Mouse (Mus musculus) cerebellum, adult 18-20 months (tissue): ENCODE measurements around the gene Akt1s1.

ENCODE experiments used
- DNase-seq, 2 experiments: peaks; one replicate each; pipeline ENCODE4 v3.0.0; 2021

Akt1s1 gene

GRCm38 (mm10) chr7:44826771-44827170 lies 22.0 kb upstream of the Akt1s1 start:
- DNase-seq, result no peak

- no peak for DNase-seq
These were observed 20.1 kb upstream of the Akt1s1 start for GRCm38 (mm10) chr7:44828706-44829105.

- no peak for DNase-seq
These were observed 16.0 kb upstream of the Akt1s1 start for GRCm38 (mm10) chr7:44832763-44833162.

GRCm38 (mm10) chr7:44835373-44836015 lies 13.3 kb upstream of the Akt1s1 start:
- no peak for DNase-seq

- DNase-seq, result no peak
These were observed 12.8 kb upstream of the Akt1s1 start for GRCm38 (mm10) chr7:44836016-44836404.

GRCm38 (mm10) chr7:44836423-44837053 lies 12.3 kb upstream of the Akt1s1 start:
- DNase-seq, result no peak

GRCm38 (mm10) chr7:44838073-44838472 lies 10.7 kb upstream of the Akt1s1 start:
- DNase-seq, result no peak

GRCm38 (mm10) chr7:44839171-44839490 lies 9.7 kb upstream of the Akt1s1 start:
- DNase-seq, result no peak

- DNase-seq, result peak in 1 of 2 experiments; percentile 42
These were observed 9.2 kb upstream of the Akt1s1 start for GRCm38 (mm10) chr7:44839491-44840191.

- DNase-seq, result no peak
These were observed 8.4 kb upstream of the Akt1s1 start for GRCm38 (mm10) chr7:44840426-44840825.

- no peak for DNase-seq
These were observed 6.8 kb upstream of the Akt1s1 start for GRCm38 (mm10) chr7:44841825-44842463.

- DNase-seq, result no peak
These were observed 3.8 kb upstream of the Akt1s1 start for GRCm38 (mm10) chr7:44845006-44845405.

- DNase-seq, result peak; percentile 27 to 40
These were observed 2.0 kb upstream of the Akt1s1 start for GRCm38 (mm10) chr7:44846804-44847203.

GRCm38 (mm10) chr7:44847772-44848171 lies 1.0 kb upstream of the Akt1s1 start:
- DNase-seq, result peak in 1 of 2 experiments; percentile 43

- DNase-seq, result peak; percentile 91 to 92
These were observed 773 bp downstream of the Akt1s1 start for GRCm38 (mm10) chr7:44849416-44850111.

GRCm38 (mm10) chr7:44850146-44850545 lies 1.4 kb downstream of the Akt1s1 start:
- peak; percentile 74 to 81 for DNase-seq

GRCm38 (mm10) chr7:44850789-44851624 lies 2.2 kb downstream of the Akt1s1 start:
- DNase-seq, result no peak

- DNase-seq, result no peak
These were observed 2.9 kb downstream of the Akt1s1 start for GRCm38 (mm10) chr7:44851625-44852234.

- peak in 1 of 2 experiments; percentile 40 for DNase-seq
These were observed 3.7 kb downstream of the Akt1s1 start for GRCm38 (mm10) chr7:44852259-44853027.

GRCm38 (mm10) chr7:44853065-44853464 lies 4.3 kb downstream of the Akt1s1 start:
- no peak for DNase-seq
